Mouse (Mus musculus) brain, embryonic 14.5 days (tissue): ENCODE measurements at regions not wholly inside any gene's neighbourhood (a gene's known extent, or its start where the extent isn't known, plus 50 kb on each side); places are given as distances from the start of the nearest gene placed in this dataset.
"Not testable (repeated sequence)": the region's sequence is repeated elsewhere in the genome, so short reads cannot be mapped to it uniquely, and the experiment has no call there.

ENCODE experiments used
- DNase-seq: peaks from one replicate; pipeline ENCODE4 v3.0.0-alpha.2; 2011; ENCODE audit warnings: low read depth
- CTCF ChIP-seq: fragments of 200-500 bp; IDR thresholded peaks from 2 replicates; pipeline ENCODE4 v1.5.1; 2012; ENCODE audit warnings: inconsistent platforms, mild to moderate bottlenecking, moderate library complexity, borderline replicate concordance; ENCODE audit not compliant: insufficient read depth, insufficient read length; ENCODE audit errors: extremely low read depth
- POLR2A ChIP-seq: fragments of 200-500 bp; IDR thresholded peaks from 2 replicates; pipeline ENCODE4 v1.6.1; 2012; ENCODE audit warnings: mild to moderate bottlenecking, inconsistent platforms, borderline replicate concordance; ENCODE audit not compliant: poor library complexity, insufficient read depth, insufficient read length, severe bottlenecking; ENCODE audit errors: extremely low read depth

DNA sequence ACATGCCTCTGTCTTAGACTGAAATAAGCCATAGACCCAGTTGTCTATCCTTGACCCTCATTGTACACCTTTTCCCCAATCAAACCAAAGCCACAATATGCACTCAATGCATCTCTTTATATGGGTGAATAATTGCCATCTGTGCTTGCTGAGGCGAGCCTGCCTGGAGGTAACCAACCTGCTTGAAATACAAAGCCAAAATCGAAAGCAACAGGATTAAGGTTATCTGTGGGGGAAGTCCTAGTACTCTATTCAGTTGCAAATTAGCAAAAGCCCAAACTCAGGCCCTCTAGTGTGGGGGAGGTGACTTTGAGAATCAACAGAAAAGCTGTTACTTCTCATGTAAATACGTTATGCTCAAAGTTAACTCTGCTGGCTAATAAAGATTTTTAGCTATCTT is 246.2 kb upstream of the Fundc1 start:
- TF ChIP-seq POLR2A (no peak), CTCF (no peak)
- DNase-seq: peak; percentile 10

DNA sequence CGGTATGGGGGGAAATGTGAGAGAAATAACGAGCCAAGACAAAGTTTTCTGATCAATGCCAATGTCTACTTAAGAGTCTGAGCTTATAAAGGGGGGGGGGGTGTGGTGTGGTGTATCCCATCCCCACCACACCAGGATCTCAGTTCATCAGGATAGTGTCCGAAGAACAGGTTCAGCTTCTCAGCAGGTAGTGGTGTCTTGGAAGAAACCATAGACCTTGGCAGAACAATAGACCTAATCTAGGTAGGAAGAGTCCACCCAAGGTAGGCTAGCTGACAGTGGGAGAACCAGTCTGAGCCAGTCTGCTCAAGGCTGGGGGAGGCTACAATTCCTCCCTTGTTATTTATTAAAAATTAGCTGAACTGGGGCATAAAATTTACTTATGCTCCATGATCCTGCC is 245.5 kb upstream of the Fundc1 start:
- TF ChIP-seq POLR2A (no peak), CTCF (no peak)
- DNase-seq: no peak

DNA sequence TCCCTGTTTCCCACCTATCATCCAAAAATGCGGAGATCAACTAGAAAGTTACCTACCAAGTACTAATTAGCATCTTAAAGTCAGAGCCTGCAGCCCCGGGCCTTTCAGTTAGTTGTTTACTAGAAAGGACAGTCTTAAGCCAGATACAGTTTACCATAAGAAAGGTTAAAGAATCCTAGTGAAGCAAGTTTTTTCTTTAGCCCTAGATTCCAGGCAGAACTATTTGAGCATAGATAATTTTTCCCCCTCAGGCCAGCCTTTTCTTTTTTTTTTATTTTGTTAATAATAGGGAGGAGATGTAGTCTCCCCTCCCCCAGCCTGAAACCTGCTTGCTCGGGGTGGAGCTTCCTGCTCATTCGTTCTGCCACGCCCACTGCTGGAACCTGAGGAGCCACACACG is 215.9 kb upstream of the Fundc1 start:
- not testable (repeated sequence) for DNase-seq

DNA sequence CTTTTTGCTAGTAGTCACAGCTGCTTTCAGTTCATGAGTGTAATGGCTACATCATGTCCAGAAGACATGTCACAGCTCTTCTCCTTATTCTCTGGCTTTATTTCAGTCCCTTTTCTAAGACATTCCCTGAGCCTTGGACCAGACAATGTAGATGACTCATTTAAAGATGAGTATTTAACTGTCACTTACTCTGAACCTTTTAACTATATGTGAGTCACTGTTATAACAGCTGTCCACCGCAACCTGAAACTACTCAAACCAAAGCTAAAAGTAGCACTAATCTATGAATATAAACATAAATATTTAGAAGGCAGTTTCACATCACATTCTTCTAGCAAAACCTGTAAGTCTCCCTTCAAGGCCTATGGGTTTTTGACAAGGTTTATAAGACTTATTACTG is 203.8 kb upstream of the Fundc1 start:
- DNase-seq: no peak
- TF ChIP-seq CTCF: no peak
- TF ChIP-seq POLR2A: no peak

DNA sequence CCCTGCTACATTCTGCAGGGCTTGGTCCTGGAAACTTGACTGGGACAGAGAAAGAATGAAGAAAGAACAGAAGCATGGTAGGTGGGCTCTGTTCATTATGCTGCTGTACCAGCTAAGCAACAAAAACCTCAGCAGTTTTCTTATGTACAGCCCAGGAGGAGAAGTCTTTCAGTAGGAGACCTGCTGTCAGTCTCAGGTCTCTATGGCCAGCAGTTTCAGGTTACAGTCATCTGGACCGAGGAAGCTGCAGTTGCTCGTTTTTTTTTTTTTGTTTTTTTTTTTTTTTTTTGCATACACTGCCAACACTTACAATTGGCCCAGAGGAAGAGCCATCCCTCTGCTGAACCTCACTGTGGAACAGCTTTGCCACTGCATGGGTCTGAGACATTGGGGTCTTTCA is 180.7 kb upstream of the Fundc1 start:
- no peak for DNase-seq
- no peak for TF ChIP-seq POLR2A
- no peak for TF ChIP-seq CTCF

DNA sequence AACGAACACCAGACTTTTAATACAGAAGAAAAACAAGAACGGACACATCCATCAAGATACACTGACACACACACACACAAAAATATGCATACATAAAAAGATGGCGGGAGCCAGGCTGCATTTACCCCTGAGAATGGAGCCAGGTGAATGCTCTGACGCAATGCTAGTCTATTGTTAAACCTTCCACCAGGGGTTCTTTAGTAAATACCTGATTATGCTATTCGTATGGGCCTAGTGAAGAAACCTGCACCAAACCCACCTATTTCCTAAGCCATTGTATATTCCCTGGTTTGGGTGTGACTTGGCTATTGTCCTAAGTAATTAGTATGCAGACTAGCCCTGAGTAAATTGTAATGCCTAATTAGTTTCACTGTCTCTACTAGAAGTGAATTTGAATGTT is 179.3 kb upstream of the Fundc1 start:
- TF ChIP-seq POLR2A: no peak
- TF ChIP-seq CTCF: no peak
- no peak for DNase-seq

DNA sequence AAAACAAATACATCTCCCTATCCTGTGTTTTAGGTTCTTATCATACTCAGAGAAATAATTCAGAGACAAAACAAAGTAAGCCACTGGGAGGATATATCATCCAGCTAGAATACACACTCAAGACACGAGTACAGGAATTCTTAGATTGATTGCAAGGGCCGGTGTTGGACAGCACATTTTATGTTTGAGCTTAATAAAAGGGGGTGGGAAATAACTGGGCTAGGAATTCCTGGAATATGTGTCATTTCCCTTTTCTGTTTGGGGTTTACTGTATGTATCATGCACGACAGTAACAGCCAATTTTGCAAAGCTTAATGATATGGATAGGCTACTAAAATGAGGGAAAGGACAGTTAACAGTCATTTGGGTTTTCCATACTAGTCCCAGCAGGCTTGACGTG is 158.1 kb upstream of the Fundc1 start:
- TF ChIP-seq POLR2A (no peak), CTCF (no peak)
- no peak for DNase-seq

DNA sequence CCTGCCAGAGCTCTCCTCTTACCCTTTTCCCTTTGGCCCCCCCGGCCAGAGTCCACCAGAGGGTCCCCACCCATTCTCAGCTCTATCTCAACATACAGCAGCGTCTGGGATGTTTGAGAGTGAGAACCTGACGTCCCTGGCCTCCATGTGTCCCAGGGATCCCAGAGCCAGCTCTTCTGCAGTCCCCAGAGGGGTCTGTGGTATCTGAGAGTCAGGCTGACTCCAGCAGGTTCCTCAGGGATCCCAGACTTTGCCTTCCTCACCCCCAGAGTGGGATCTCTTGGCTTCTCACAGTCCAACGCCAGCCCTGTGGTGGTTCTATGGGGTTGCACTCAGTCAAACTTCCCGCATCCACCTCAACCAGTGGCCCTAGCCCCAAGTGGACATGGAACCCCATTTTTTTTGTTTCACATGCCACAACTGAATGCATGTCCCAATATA is 153.7 kb upstream of the Fundc1 start:
- no peak for TF ChIP-seq POLR2A
- TF ChIP-seq CTCF: no peak
- DNase-seq: no peak

DNA sequence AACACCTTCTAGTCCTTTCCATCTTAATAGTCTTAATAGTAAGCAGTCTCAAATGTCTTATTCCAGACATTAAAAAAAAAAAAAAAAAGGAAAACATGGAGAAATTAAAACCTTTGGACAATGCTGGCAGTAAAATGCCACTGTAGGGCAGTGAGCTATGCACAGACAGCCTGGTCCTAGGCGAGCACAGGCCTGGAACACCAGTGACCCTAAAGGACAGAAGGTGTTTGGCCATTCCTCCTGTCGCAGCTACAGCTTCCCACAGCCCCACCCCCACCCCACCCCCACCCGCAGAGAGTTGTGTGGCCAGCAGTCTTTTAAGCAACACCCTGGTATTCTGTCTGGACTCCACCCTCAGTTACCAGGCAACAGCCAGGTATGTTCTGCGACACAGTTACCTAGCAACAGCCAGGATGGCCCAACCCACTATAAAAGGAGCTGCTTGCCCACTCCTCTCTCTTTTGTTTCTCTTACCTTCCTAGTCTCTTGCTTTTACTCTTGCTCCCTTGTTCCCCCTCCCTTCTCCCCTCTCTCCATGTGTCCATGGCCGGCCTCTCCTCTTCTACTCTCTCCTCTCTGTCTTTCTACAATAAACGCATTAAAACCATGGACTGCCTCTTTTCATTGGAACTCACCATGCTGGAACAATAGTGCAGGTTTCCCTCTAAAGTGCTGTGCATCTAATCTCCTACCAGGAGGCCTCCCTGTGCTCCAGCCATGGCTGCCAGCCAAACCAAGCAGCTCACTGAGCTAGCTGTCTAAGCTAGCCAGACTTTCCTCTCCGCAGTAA is 153.1 kb upstream of the Fundc1 start:
- peak; percentile 66 for DNase-seq
- no peak for TF ChIP-seq CTCF
- TF ChIP-seq POLR2A: no peak

DNA sequence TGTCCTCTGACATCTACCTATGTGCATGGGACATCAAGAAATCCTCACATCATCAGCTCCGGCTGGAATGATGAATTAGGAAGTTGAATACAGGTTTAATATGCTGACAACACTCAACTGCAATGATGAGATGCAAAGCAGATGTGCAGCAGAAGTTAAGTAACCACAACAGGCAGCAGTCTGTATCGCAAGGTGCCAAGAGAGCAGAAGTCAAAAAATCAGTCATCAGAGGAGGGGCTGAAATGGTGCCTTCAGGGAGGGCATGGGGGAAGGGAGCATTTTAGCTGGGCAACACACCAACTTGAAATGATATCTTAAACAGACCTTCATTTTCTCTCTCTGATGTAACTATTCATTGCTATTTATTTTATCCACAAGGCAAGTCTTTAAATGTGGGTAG is 152.3 kb upstream of the Fundc1 start:
- TF ChIP-seq POLR2A: no peak
- no peak for TF ChIP-seq CTCF

DNA sequence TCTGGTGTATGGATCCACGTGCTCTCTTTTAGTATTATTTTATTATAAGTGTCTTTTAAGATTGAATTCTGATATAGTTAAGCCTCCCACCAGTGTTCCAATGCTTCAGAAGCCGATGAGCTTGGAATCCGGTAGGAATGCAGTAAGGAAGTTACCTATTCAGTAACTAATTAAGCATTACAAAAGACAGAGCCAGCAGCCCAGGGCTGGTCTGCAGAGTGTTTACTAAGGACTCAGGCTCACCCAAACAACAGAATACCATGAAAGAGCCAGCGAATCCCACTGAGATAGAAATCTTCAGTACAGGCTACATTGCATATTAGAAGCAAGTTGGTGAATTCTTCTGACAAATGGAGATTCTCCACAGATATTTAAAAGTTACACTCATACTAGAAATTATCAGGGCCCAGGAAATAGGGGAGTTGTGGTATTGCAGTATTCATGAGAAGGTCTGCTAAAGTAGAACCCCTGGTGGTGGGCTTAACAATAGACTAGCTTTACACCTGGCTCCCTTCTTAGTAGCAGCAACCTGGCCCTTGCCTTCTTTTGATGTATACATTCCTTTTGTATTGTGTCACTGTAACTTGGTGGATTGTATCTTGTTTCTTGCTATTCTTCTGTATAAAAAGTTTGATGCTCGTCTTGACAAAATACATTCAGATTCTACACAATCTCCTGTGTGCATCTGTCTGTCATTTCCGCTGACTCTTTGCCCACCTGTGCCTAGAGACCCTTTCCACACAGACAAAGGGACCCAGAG is 149.9 kb upstream of the Fundc1 start:
- not testable (repeated sequence) for DNase-seq

More for the DNA sequence above, 152.3 kb upstream of the Fundc1 start:
- DNase-seq: peak; percentile 0

DNA sequence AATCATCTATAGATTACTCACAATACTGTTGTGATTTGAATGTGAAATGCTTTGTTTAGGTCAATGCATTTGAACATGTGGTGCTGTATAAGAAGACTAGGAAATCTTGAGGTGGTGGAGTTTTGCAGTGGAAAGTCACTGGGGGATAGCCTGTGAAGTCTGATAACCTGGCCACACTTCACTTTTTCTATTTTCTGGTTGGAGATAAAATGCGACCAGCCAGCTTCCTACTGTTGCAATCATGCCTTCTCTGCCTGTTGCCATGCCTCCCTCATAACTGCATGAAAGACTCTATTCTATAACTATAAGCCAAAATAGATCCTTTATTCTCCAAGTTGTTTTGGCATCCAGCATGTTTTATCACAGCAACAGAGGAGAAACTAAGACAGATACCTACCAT is 142.4 kb upstream of the Fundc1 start:
- TF ChIP-seq CTCF (no peak), POLR2A (no peak)
- DNase-seq: no peak
